Mouse (Mus musculus): ENCODE measurements around the gene Zfp821. TPM values are rescaled to one million over a fixed set of nuclear protein-coding genes. Genes with fewer than 3 reads are reported as not detected.

The Zfp821 gene
- total RNA-seq, 1 experiment from 2014 or later = 12.7 TPM

DNA sequence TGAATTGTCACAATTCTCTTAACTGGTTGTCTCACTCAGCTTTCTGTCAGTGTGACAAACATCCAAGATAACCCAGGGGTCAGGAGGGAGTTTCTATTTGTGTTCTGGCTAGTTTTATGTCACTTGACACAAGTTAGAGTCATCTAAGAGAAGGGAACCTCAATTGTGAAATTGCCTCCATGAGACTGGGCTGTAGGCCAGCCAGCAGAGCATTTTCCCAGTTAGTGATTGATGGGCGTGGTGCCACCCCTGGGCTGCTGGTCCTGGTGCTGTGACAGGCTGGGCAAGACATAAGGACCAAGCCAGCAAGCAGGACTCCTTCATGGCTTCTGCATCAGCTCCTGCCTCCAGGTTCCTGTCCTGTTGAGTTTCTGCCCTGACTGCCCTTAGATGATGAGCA lies 54.9 kb downstream of the Zfp821 start:
- ATAC-seq (replicated peaks; ENCODE audit: insufficient number of reproducible peaks, low FRiP score, low TSS enrichment, poor library complexity, severe bottlenecking) = no peak

DNA sequence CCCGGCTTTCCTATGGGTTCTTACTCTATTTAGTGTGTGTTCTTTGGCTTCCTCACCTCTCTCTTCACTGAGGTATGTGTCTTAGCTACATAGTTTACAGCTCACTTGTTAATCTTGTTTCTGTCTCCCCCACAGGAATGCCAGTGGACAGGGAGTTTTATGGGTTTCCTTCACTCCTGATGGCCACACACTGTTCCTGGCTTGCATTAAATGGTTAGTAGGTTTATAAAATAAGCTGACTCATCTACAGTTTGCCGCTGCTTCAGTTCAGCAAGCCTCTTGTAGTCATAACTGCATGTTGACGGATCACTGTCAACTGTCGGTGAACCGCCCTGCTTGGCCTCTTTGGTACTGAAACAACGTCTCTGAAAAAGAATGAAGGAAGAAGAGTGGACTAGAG lies 58.7 kb downstream of the Zfp821 start:
- no peak for ATAC-seq (replicated peaks; ENCODE audit: insufficient number of reproducible peaks, low FRiP score, low TSS enrichment, poor library complexity, severe bottlenecking)

DNA sequence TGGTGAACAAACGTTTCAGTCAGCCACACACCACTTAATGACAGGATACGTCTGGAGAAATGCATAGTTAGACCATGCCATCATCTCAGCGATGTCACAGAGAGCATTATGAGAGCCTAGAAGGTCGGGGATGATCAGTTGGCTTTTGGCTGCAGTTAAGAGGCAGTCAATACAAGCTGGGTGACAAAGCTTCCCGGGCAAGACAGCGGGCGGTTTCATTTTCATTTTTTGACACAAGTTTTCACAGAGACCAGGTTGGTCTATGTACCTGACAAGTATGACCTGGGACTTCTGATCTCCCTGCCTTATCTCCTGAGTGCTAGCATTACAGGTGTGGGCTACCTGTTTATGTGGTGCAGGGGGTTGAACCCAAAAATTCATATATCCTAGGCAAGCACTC lies 60.7 kb downstream of the Zfp821 start:
- ATAC-seq (replicated peaks; ENCODE audit: insufficient number of reproducible peaks, low FRiP score, low TSS enrichment, poor library complexity, severe bottlenecking) = no peak

DNA sequence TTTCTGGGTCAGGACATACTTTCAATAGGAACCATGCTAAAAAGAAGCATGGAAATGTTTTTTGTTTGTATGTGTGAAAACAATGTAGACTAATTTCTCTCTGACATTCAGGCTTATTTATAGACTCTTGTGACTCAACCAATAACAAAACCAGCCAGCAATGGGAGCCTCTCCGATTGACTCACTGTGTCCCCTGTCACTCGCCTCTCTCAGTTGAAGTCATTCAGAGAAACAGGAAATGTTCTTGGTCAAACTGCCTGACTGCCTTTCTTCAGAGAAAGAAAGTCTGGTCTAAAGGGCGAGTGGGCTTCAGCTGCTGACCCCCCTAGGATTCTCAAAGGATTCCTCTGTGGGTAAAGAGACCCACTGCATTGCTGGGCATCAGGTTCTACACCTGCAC lies 67.8 kb downstream of the Zfp821 start:
- ATAC-seq (replicated peaks; ENCODE audit: insufficient number of reproducible peaks, low FRiP score, low TSS enrichment, poor library complexity, severe bottlenecking) = no peak

Other genes with a start within 250 kb of the Zfp821 start
- 0.38 to 1.2 TPM in 2 of 3 replicates, not detected in the other for gene Pmfbp1, start 211.5 kb upstream of the Zfp821 start, total RNA-seq (2017)
- 89.8 to 95.4 TPM (median 90.7 TPM) in 3 replicates for gene Dhx38, start 139.7 kb upstream of the Zfp821 start, total RNA-seq (2017)
- gene Txnl4b, start 139.7 kb upstream of the Zfp821 start, total RNA-seq (2017) = 8.9 to 10.1 TPM (median 9.8 TPM) in 3 replicates
- gene Hp, start 126.4 kb upstream of the Zfp821 start, total RNA-seq (2017) = 90.5 to 206 TPM (median 128 TPM) in 3 replicates
- 6.1 to 12.4 TPM (median 11.2 TPM) in 3 replicates for gene Dhodh, start 96.9 kb upstream of the Zfp821 start, total RNA-seq (2017)
- gene Pkd1l3, start 91.0 kb upstream of the Zfp821 start, total RNA-seq (2017) = 1.1 TPM in 1 of 3 replicates, not detected in the others
- gene Ist1, start 12.3 kb upstream of the Zfp821 start, total RNA-seq (2017) = 139 to 149 TPM (median 144 TPM) in 3 replicates
- gene Atxn1l, start 32.2 kb downstream of the Zfp821 start, total RNA-seq (2017) = 19.1 to 27.7 TPM (median 20.6 TPM) in 3 replicates
- gene Ap1g1, start 73.0 kb downstream of the Zfp821 start, total RNA-seq (2017) = 56.2 to 94.9 TPM (median 71.5 TPM) in 3 replicates
- 7.3 to 11.4 TPM (median 9.1 TPM) in 3 replicates for gene Phlpp2, start 163.0 kb downstream of the Zfp821 start, total RNA-seq (2017)

All from monocyte, adult 5-6 weeks (primary cell).